Mouse (Mus musculus) layer of hippocampus, adult 8-10 months (tissue): ENCODE data around the gene Zfp324. TPM values are rescaled to one million over a fixed set of nuclear protein-coding genes. Genes with fewer than 3 reads are reported as not detected.

Experiments
- DNase-seq, 2 experiments: peaks; one replicate each; pipeline ENCODE4 v3.0.0; 2022; ENCODE audit warnings: low spot score in 2 of 2
- total RNA-seq, 4 experiments: library from RNA; stranded (reverse); gene quantifications; 2 replicates each; pipeline ENCODE4 v1.2.4; 2022

Zfp324 gene
- total RNA-seq, 4 experiments from 2014 or later = 9.5 to 11.6 (median 11.3) TPM

GRCm38 (mm10) chr7:12966104-12966845 lies 637 bp downstream of the Zfp324 start:
- peak in 1 of 2 experiments; percentile 27 for DNase-seq

DNA sequence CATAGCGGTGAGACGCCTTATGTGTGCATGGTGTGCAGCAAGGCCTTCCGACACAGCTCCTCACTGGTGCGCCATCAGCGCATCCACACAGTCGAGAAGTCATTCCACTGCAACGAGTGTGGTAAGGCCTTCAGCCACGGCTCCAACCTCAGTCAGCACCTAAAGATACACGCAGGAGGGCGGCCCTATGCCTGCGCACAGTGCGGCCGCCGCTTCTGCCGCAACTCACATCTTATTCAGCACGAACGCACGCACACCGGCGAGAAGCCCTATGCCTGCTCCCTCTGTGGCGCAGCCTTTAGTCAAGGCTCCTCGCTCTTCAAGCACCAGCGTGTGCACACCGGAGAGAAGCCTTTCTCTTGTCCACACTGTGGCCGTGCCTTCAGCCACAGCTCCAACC lies 5.3 kb downstream of the Zfp324 start:
- DNase-seq = no peak

DNA sequence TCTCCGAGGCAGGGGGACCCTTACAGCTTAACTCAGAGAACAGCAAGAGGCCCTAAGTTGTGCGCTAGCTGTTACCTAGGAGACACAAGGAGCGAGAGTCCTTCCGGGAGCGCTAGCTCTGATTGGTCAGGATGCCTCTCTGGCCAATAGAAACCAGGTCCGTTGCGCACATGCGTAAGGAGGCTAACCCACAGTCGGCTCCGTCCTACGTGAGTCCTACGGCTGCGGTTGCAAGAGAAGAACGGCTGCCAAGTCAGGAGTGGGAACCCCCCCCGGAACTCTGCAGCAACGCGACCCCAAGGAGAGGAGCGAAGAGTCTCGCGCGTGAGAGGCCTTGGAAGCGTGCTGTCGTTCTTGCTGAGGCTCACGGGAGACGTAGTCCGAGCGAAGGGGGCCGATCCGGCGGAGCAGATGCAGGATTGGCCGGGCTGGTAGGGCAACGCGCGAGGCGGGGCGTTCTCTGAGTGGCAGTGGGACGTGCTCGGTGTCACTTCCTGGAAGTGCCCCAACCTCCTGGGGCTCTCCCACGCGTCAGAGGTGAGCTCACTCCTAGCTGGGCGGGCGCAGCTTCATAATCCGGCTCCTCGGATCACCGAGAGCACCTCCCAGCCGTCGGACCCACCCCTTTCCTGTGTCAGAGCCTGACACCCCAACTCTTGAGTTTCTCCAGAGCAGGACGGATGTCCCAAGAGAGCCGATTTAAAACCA lies 12.2 kb downstream of the Zfp324 start, which contains the start of gene Zfp446:
Gene Zfp446 (plus strand): TSS at position 167 of the 708 bp plus-strand sequence.
- peak; percentile 99 for DNase-seq

DNA sequence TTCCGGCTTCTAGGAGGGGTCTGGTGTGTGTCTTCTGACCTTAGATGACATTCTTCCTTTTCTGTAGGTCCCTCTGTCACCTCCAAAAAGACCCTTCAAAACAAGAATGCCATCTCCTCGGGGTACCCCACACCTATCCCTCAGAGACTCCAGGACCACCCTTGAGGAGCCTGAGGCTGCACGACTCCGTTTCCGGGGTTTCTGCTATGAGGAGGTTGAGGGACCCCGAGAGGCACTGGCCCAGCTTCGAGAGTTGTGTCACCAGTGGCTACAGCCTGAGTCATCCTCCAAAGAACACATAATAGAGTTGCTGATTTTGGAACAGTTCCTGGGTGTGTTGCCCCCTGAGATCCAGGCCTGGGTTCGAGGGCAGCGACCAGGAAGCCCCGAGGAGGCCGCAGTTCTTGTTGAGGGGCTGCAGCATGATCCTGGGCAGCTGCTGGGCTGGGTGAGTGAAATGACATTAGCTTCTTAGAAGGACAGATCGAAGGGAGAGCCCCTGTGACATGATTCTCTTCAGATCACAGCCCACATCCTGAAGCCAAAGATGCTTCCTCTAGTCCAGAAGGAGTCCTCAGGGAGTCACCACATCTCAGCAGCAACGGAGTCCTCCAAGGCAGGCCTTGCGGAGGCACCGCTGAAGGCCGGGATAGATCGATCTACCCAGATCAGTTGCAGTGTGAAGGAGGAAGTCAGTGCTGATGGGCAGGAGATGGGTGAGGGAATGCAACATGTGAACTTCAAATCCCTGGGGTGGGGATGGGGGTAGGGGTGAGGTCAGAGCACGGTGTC lies 13.5 kb downstream of the Zfp324 start:
- no peak for DNase-seq

GRCm38 (mm10) chr7:12979776-12980175 lies 14.1 kb downstream of the Zfp324 start:
- no peak for DNase-seq

- no peak for DNase-seq
Measured at GRCm38 (mm10) chr7:12980291-12980690, 14.7 kb downstream of the Zfp324 start.

DNA sequence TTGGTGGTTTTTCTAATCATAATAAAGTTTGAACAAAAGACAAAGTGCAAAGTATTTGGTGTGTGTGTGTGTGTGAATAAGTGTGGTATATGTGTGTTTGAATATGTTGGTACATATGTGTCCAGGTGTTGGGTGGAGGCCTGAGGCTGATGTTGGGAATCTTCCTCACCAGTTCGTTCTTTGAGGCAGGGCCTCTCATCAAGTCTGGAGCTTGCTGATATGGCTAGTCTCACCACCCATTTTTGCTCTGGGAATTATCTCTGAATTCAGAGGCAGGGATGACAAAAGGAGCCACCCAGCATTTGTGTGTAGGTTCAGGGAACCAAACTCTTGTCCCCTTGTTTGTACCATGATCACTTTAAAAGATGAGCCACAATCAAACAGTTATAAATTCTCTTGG lies 20.1 kb downstream of the Zfp324 start:
- no peak for DNase-seq

GRCm38 (mm10) chr7:12986906-12987305 lies 21.3 kb downstream of the Zfp324 start:
- DNase-seq = no peak

- DNase-seq = no peak
Measured at GRCm38 (mm10) chr7:12987409-12988189, 22.0 kb downstream of the Zfp324 start.

DNA sequence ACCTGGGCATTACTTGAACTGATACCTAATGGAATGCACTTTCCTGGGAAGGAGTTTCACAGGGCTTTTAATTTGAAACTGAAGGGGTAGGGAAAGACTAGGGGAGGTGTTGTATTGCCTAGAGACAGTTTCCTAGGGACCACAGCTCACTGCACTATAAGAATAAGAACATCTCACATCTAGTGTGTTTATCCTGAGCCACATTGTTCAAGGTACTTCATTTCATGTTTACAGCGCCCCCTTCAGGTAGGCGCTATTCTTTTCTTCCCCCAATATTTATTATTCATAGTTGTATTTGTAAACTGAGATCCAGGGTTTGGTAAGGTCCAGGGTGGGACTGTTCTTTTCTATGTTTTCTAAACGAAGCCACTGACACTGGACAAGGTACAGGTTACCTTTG lies 26.6 kb downstream of the Zfp324 start:
- no peak for DNase-seq

DNA sequence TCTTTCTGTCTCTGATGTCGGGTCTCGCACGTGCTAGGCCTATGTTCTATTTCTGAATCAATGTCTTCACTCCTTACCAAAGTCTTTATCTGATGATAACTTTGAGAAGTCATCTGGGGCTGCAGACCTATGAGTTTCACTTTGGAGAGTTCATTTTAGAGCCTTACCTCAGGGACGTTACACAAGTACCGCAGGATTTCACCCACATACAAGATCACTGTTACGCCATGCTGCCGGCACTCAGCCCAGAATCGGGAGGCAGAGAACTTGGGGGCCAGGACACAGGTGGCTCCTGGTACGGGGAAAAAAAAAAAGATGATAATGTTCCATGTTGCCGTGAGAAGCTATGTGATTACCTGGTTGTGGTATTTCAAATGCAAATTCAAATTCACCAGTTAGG lies 27.5 kb downstream of the Zfp324 start:
- no peak for DNase-seq

DNA sequence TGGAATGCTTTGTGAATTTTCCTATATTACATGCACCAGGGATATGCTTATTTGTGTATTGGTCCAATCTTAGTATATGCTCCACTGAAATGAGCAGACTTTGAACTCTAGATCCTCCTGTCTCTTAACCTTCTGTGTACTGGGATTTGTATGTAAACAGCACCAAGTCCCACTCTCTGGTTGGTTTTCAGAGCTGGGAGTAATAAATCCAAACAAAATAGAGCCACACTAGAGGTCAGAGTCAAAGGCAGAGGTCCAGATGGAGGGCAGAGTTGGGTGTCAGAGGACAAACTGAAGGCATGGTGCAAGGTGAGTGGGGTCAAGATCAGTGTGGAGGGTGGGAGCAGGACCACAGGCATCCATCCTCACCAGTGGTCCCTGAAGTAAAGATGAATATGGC lies 30.2 kb downstream of the Zfp324 start:
- DNase-seq = no peak

- DNase-seq = no peak
Measured at GRCm38 (mm10) chr7:12997230-12997629, 31.6 kb downstream of the Zfp324 start.

GRCm38 (mm10) chr7:12998053-12998452 lies 32.4 kb downstream of the Zfp324 start, which contains the start of gene Slc27a5:
Gene Slc27a5 (minus strand): TSS chr7:12998192.
- no peak for DNase-seq

DNA sequence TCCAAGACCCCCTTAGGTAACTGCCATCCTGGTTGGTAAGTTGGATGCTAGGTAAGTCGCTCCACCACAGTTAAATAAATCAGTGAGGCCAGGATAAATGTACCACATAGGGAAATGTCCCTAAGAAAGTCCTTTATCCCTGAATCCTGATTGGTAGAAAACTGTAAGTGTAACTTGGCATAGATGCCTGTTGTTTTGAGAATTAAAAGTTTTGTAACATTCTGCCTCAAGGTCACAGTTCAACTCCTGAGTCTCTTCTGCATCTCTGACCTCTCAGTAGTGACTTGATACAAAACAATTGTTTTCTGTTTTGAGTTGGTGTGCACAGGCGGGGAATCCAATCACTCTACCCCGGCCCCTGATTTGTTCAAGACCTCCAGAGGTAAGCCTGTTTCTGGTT lies 33.2 kb downstream of the Zfp324 start, which contains the start of gene Trim28:
Gene Trim28 (plus strand): TSS at position 264 of the 400 bp plus-strand sequence.
- DNase-seq = no peak

DNA sequence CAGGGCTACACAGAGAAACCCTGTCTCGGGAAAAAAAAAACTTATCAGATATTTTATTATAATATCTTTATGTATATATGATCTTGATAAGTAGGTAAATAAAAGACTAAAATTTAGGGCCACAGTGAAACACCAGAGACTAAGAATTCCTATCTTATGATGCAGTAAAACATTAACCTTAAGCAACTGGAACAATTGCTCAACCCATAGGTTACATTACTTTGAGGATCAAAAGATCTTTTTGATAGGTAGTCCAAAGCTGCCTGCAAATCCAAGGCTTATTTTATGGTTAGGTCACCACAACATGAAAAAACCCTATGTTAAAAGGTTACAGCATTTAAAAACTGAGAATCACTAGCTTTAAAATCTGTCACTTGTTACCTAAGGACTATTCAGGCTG lies 35.9 kb downstream of the Zfp324 start:
- DNase-seq = no peak

DNA sequence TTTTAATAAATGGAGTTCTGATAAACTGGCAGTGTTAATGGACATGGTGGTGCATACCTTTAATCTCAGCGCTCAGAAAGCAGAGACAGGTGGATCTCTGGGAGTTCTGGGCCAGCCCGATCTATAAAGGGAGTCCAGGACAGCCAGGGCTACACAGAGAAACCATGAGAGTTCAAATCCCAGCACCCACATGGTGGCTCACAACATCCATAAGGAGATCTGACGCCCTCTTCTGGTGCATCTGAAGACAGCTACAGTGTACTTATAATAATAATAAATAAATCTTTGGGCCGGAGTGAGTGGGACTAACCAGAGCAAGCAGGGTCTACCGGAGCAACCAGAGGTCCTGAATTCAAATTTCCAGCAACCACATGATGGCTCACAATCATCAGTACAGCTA lies 37.7 kb downstream of the Zfp324 start:
- DNase-seq = no peak

DNA sequence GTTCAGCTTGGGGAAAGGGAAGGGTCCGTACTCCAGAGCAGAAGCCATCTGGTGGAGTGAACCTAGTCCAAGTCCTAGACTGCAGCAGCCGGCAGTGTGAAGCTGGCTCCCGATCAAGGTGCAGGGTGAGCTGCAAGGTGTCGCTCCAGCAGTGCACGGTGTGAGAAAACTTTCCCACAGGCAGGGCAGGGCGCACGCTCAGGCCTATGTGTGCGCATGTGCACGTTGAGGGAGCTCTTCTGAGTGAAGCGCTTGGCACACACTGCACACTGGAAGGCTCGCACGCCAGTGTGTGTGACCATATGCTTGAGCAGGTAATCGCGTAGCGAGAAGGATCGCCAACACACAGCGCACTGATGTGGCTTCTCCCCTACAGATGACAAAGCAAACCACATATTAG lies 40.4 kb downstream of the Zfp324 start:
- no peak for DNase-seq

GRCm38 (mm10) chr7:13006531-13006930 lies 40.9 kb downstream of the Zfp324 start:
- DNase-seq = no peak

- no peak for DNase-seq
Measured at GRCm38 (mm10) chr7:13007341-13008092, 41.9 kb downstream of the Zfp324 start.
